Mouse (Mus musculus) bone marrow, adult 2 months (tissue): ENCODE measurements at regions not wholly inside any gene's neighbourhood (a gene's known extent, or its start where the extent isn't known, plus 50 kb on each side); places are given as distances from the start of the nearest gene placed in this dataset.

Experiments used
- H3K27ac ChIP-seq: fragments of 200-500 bp; 2 replicates; pipeline ENCODE4 v1.5.1; 2012; ENCODE audit warnings: low read depth, mild to moderate bottlenecking, control low read depth, inconsistent platforms, low read length; ENCODE audit not compliant: control insufficient read depth, poor library complexity, insufficient read depth
- H3K4me1 ChIP-seq: fragments of 200-500 bp; 2 replicates; pipeline ENCODE4 v1.6.1; 2011; ENCODE audit warnings: low read length; ENCODE audit not compliant: control insufficient read depth, insufficient read depth
- H3K4me3 ChIP-seq: fragments of 200-500 bp; replicated peaks from 2 replicates; pipeline ENCODE3; 2011; ENCODE audit warnings: mild to moderate bottlenecking, low read depth, low read length, control low read depth; ENCODE audit not compliant: control insufficient read depth
- CTCF ChIP-seq: fragments of 200-500 bp; IDR thresholded peaks from 2 replicates; pipeline ENCODE4 v1.5.1; 2011; ENCODE audit warnings: low read length, control low read depth; ENCODE audit not compliant: control insufficient read depth, insufficient read depth
- POLR2A ChIP-seq: fragments of 200-500 bp; IDR thresholded peaks from 2 replicates; pipeline ENCODE4 v1.6.1; 2011; ENCODE audit warnings: low read depth, mild to moderate bottlenecking, control low read depth, low read length, borderline replicate concordance; ENCODE audit not compliant: control insufficient read depth
- WGBS: fragments of 180-500 bp; shearing (Covaris S2); methylation state at CpG from one replicate; pipeline ENCODE4 v1.1.7; 2018; 5-methylcytosine and 5-hydroxymethylcytosine counted together

DNA sequence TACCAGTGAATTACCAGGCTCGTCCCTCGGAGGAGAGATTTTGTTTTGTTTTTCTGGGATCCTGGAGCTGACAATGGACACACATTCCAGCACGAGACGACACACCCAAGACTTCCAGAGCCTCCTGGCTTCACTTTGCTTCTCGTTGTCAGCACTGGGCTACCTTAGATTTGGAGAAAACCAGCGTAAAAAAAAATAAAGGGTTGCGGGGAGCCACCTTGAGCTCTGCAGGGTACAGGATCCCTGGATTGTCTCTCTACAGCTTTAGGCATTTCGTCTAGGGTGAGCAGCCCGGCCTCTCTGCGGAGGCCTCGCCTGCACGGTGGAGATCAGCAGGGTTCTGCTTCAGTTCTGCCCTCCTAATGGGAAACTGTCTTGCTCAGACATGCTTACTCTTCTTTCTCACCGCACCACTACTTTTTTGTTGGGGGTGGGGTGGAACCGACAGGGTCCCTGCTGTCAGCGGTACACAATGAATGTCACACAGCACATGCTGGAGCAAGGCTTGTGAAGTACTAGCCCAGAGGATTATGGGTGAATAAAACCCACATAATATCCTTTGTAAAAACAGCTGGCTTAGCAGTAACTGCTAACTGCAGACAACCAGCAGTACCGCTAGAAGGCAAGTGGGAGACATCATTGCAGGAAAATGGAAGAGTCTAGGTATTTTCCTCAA is 75.7 kb upstream of the Egfl6 start:
- Histone ChIP-seq H3K27ac (peak overlapping the region; percentile 75), H3K4me1 (no peaks in the 10 kb centered on the region; the same call in 1 of the 2 replicates), H3K4me3 (peak overlapping the region; percentile 75)
- 15% methylated on average over 16 of the region's 16 CpGs for WGBS
- TF ChIP-seq CTCF (peak; percentile 55; the same call in 1 of the 2 replicates), POLR2A (no peak)

DNA sequence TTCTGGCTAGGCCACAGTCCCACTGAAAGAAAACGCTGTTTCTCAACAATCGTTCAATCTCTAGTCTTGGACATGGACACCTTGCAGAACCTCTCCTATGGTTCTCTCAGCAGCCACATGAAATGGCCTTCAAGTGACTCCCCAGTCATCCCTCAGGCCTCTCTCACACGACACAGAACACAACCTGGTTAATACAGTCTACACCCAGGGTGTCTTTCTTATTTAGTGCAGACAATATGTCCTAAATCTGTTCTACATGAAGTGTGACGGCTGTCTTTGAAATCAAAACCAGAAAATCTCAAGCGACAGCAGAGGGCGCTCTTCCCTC is 75.2 kb upstream of the Egfl6 start:
- WGBS: 23% methylated on average over 6 of the region's 6 CpGs
- Histone ChIP-seq H3K4me3 (no peak overlapping the region), H3K27ac (no peak overlapping the region), H3K4me1 (no peaks in the 10 kb centered on the region; the same call in 1 of the 2 replicates)
- no peak; the same call in 1 of the 2 replicates for TF ChIP-seq CTCF
- TF ChIP-seq POLR2A: no peak

DNA sequence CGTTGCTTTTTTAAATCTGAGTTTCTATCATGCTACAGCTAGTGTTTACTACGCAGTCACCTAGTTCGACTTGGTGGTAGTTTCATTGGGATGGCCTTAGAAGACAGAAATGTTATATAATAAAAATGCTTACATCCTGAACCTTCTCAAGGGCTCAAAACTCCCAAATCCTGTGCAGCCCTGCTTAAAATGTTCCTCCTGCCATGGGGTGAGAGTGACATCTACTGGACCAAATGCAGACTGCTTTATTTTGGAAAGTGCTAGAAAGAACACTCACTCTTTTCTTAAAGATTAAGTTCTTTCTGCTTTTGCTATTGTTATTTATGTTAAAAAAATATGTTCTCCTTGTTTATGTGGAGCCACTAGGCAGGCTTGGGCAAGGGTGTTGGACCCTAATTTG is 66.9 kb upstream of the Egfl6 start:
- Histone ChIP-seq H3K27ac (no peak overlapping the region), H3K4me1 (no peaks in the 10 kb centered on the region), H3K4me3 (no peak overlapping the region)
- WGBS: 68% methylated on average over 3 of the region's 3 CpGs
- peak; percentile 46 for TF ChIP-seq CTCF
- no peak for TF ChIP-seq POLR2A

DNA sequence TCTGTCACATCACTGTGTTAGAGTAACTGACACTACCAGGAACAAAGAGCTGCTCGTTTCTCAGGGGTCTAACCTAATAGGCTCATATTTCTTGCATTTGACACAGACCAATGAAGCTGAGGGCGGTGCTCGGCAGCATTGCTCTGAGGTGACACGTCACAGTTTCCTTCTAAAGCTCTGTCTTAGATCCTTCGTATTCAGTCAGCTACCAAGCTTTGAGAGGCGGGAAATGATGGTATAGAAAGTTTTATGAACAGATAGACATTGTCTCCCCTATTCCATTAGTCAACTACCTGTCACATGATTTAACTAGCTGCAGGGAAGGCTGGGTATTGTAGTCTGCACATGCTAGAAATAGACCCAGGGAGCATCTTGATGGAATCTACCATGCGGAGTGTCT is 60.2 kb upstream of the Egfl6 start:
- no peak overlapping the region for H3K4me3 ChIP-seq
- TF ChIP-seq POLR2A (no peak), CTCF (no peak)
- 48% methylated on average over 7 of the region's 7 CpGs for WGBS

DNA sequence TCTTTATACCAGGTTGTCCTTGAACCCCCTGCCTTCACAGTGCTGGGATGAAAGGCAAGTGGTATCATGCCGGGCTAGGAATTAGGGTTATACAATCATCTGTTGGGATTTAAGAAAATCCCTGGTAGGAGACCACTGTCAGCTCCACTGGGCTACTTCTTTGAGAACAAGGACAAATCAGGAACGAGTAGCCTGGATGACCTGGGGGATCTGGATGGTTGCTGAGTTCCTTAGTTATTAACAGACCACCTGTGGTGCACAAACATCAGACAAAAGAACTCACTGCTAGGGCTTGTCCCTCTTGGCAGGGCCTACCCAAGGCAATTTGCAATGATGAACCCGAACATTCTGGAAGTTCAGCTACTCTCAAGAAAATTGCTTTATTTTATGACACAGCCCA is 55.7 kb upstream of the Egfl6 start:
- Histone ChIP-seq H3K27ac (no peak overlapping the region), H3K4me3 (no peak overlapping the region), H3K4me1 (no peaks in the 10 kb centered on the region)
- WGBS: 75% methylated on average over 3 of the region's 3 CpGs
- TF ChIP-seq CTCF (no peak), POLR2A (no peak)

More for the DNA sequence above, 60.2 kb upstream of the Egfl6 start:
- no peaks in the 10 kb centered on the region for H3K4me1 ChIP-seq
- no peak overlapping the region for H3K27ac ChIP-seq

DNA sequence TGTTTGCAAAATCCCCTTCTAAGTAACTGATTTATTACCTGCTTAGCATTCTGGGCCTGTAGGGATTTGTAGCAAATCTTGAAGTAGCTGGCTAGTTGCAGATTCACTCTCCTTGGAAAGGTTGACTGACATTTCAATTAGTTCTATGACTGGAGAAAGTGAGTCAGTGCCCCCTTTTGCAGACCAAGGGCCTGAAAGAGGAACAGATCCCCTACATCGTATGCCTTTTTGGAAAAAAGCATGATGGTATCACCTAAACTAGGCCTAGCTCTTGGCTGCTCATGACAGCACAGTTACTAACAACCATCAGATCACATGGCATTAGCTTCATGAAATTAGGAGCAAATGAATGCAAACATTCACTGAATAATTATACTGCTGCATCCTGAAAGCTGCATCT is 54.7 kb upstream of the Egfl6 start:
- TF ChIP-seq CTCF (no peak), POLR2A (no peak)
- Histone ChIP-seq H3K4me3 (no peak overlapping the region), H3K27ac (no peak overlapping the region), H3K4me1 (no peaks in the 10 kb centered on the region)
- 67% methylated on average over 1 of the region's 1 CpGs for WGBS
